Mouse (Mus musculus): ENCODE data around the gene Atox1. TPM values are rescaled to one million over a fixed set of nuclear protein-coding genes. Genes with fewer than 3 reads are reported as not detected.

Atox1 gene
- total RNA-seq, 2 experiments from 2014 or later = 271 to 292 TPM

- no peak for DNase-seq
These were observed 47.6 kb downstream of the Atox1 start for GRCm38 (mm10) chr11:55413416-55413796.

- no peak for DNase-seq
These were observed 48.2 kb downstream of the Atox1 start for GRCm38 (mm10) chr11:55412680-55413415.

- DNase-seq = no peak
These were observed 49.0 kb downstream of the Atox1 start for GRCm38 (mm10) chr11:55412034-55412433.

GRCm38 (mm10) chr11:55410502-55410901, 50.5 kb downstream of the Atox1 start:
- DNase-seq = no peak

- DNase-seq = no peak
These were observed 51.0 kb downstream of the Atox1 start for GRCm38 (mm10) chr11:55410005-55410404.

GRCm38 (mm10) chr11:55407133-55407532, 53.9 kb downstream of the Atox1 start:
- peak; percentile 60 for DNase-seq

GRCm38 (mm10) chr11:55405601-55406469, 55.2 kb downstream of the Atox1 start:
- DNase-seq = peak; percentile 74

GRCm38 (mm10) chr11:55404659-55405457, 56.2 kb downstream of the Atox1 start:
- no peak for DNase-seq

- DNase-seq = no peak
These were observed 60.2 kb downstream of the Atox1 start for GRCm38 (mm10) chr11:55400863-55401262.

GRCm38 (mm10) chr11:55398371-55398770, 62.7 kb downstream of the Atox1 start:
- no peak for DNase-seq

GRCm38 (mm10) chr11:55397441-55397840, 63.6 kb downstream of the Atox1 start:
- peak; percentile 84 for DNase-seq

GRCm38 (mm10) chr11:55397036-55397435, 64.0 kb downstream of the Atox1 start:
- no peak for DNase-seq

Small RNA genes lying within 50 kb of the gene (microRNA-seq; reads per million reads assigned to microRNA genes)
- not detected for gene Mir7652

Other genes with a start within 250 kb of the Atox1 start
- under 1 TPM; 0.03 to 0.09 TPM for gene Fat2, start 124.7 kb downstream of the Atox1 start, total RNA-seq (2021)
- gene Sparc, start 38.1 kb downstream of the Atox1 start, total RNA-seq (2021) = 1,000 to 10,000 TPM; 2,122 to 2,491 TPM
- gene G3bp1, start 8.4 kb upstream of the Atox1 start, total RNA-seq (2021) = 10 to 100 TPM; 55.5 to 60.0 TPM
- not detected for gene Glra1, start 147.0 kb upstream of the Atox1 start, total RNA-seq (2021)

All from adrenal gland, postnatal 10 days (tissue).